ENCODE assay signal across 8 mouse cellular contexts in the genomic region with DNA sequence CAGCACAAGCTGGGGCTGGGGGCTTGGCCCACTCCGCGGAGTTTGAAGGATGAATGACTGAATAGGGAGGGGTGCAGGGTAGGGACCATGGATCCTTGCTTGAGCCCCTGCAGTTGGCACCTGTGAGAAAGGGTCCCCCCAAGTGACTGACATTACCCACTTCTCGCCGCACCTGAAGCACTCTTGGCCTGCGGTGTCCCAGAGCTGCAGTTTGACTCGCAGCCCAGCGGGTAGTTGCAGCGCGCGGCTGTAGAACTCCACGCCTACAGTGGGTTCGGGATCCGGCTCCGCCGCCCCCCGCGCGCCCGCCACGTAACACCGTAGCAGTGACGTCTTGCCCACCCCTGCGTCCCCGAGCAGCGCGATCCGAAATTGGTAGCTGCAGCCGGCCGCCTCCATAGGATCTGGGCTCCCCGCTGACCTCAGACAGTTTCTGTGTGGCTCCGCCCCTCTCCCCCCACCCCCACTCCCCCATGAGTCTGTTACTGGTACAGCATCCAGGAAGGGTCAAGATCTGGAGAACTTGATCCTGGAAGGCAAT. TPM values are rescaled to one million over a fixed set of nuclear protein-coding genes. Genes with fewer than 3 reads are reported as not detected.
A peak's percentile ranks its signal among the peaks of the same experiment; 100 is the strongest.
DNase-seq lines count a peak whose midpoint lies in the region; ATAC-seq and TF ChIP-seq lines count a peak whose summit lies in the region.

Gene Rab42, minus strand, starts transcription at position 447 of the 541 bp plus-strand sequence.

- in situ Hi-C loops in CH12.LX (cut with MboI; ENCODE audit: low pct_ligation_motif_present, low pct_unique_long_range_greater_than_20kb, low sequenced_read_pairs): loop anchor here (5.0 to 25.0 kb wide), 2 partner anchors 34 to 209 kb away; partner anchors contain the start of gene Sesn2

- peak within 1 kb of the TSS; percentile 29; the same call in 1 of the 2 replicates for H3K4me2 ChIP-seq in CH12.LX (ENCODE audit: insufficient read depth, low read depth, poor library complexity, severe bottlenecking)
- H3K4me2 ChIP-seq in forebrain, embryonic 16.5 days (ENCODE audit: low read length): peak within 1 kb of the TSS; percentile 56
- H3K4me2 ChIP-seq in lung, embryonic 15.5 days: peak within 1 kb of the TSS; percentile 63

- no peak for TF ChIP-seq RAD21 in CH12.LX (IDR thresholded peaks at IDR 0.05; ENCODE audit: low read depth, low read length)

- no peak for TF ChIP-seq EP300 in CH12.LX (IDR thresholded peaks at IDR 0.05; ENCODE audit: low read length)

- dilution Hi-C loops in CH12.LX (cut with MboI; ENCODE audit: extremely low pct_ligation_motif_present, extremely low pct_unique_long_range_greater_than_20kb, low sequenced_read_pairs): no loop called here

- intact Hi-C loops in heart, postnatal 14 days (cut with DNase I): no loop called here

- H3K79me2 ChIP-seq in CH12.LX (replicated peaks; ENCODE audit: control insufficient read depth, extremely low read depth, insufficient read depth, poor library complexity, severe bottlenecking): no peaks in the 10 kb centered on the region

- peaks cover 10 to 26% of the 10 kb centered on the region in 2 experiments for H3K4me1 ChIP-seq in CH12.LX (ENCODE audit: control insufficient read depth in 1 of 2, insufficient read depth in 2 of 2)
- H3K4me1 ChIP-seq in forebrain, embryonic 16.5 days (replicated peaks; ENCODE audit: control insufficient read depth, insufficient read depth, low read length): no peaks in the 10 kb centered on the region
- 0 out of 2 replicates have a peak, but pooled peaks cover 8% of the 10 kb centered on the region for H3K4me1 ChIP-seq in lung, embryonic 15.5 days

- H3K36me3 ChIP-seq in CH12.LX (replicated peaks in 1 of 2; ENCODE audit: control insufficient read depth in 1 of 2, insufficient read depth in 1 of 2, low read length in 1 of 2): no peaks in the 10 kb centered on the region
- no peaks in the 10 kb centered on the region for H3K36me3 ChIP-seq in forebrain, embryonic 16.5 days (ENCODE audit: control insufficient read depth, insufficient read depth)
- H3K36me3 ChIP-seq in lung, embryonic 15.5 days: no peaks in the 10 kb centered on the region

- H3K4me3 ChIP-seq in CH12.LX (replicated peaks in 1 of 3; ENCODE audit: low read depth in 2 of 3, low read length in 2 of 3, poor library complexity in 1 of 3): peak within 1 kb of the TSS; percentile 14 to 47 (median 32)
- H3K4me3 ChIP-seq in forebrain, embryonic 16.5 days (replicated peaks; ENCODE audit: low read length): peak within 1 kb of the TSS; percentile 44
- peak within 1 kb of the TSS; percentile 46 for H3K4me3 ChIP-seq in lung, embryonic 15.5 days

- DNase-seq in CH12.LX (ENCODE audit: extremely low read depth): no peak
- DNase-seq in brain, embryonic 14.5 days (ENCODE audit: low read depth): peak; percentile 39
- DNase-seq in heart, postnatal 14 days: peak; percentile 54 to 72
- DNase-seq in layer of hippocampus, adult 18-20 months (ENCODE audit: low spot score in 2 of 2): peak; percentile 39 to 67
- DNase-seq in thymus, postnatal 0 days (ENCODE audit: low spot score): peak; percentile 68

- no peak for TF ChIP-seq CTCF in CH12.LX (conservative IDR thresholded peaks at IDR 0.05 in 1 of 2, IDR thresholded peaks at IDR 0.05 in 1 of 2; ENCODE audit: low read depth in 2 of 2, low read length in 2 of 2)
- TF ChIP-seq CTCF in brain, embryonic 14.5 days (IDR thresholded peaks at IDR 0.05; ENCODE audit: borderline replicate concordance, extremely low read depth, insufficient read depth, insufficient read length): no peak

- ATAC-seq in forebrain, embryonic 16.5 days: peak; percentile 63
- ATAC-seq in lung, embryonic 15.5 days (ENCODE audit: borderline replicate concordance, extremely low read depth, low FRiP score, low TSS enrichment): peak; percentile 76
- peak; percentile 42 for ATAC-seq in neutrophil, adult 5-6 weeks (ENCODE audit: extremely low read depth, insufficient number of reproducible peaks, low FRiP score, poor library complexity, severe bottlenecking)

- 2% methylated on average over 31 of the region's 31 CpGs for WGBS in forebrain, embryonic 16.5 days
- WGBS in lung, embryonic 15.5 days: 2% methylated on average over 31 of the region's 31 CpGs

- H3K27me3 ChIP-seq in CH12.LX (replicated peaks): no peaks in the 10 kb centered on the region
- H3K27me3 ChIP-seq in forebrain, embryonic 16.5 days (replicated peaks; ENCODE audit: control insufficient read depth, insufficient read depth, low read length): no peaks in the 10 kb centered on the region
- H3K27me3 ChIP-seq in lung, embryonic 15.5 days: no peaks in the 10 kb centered on the region

- H3K27ac ChIP-seq in CH12.LX (ENCODE audit: insufficient read depth, low read depth): no peak within 1 kb of the TSS
- H3K27ac ChIP-seq in forebrain, embryonic 16.5 days (ENCODE audit: low read length): no peak within 1 kb of the TSS
- peak within 1 kb of the TSS; percentile 5; the same call in 1 of the 2 replicates for H3K27ac ChIP-seq in lung, embryonic 15.5 days

- H3K9me3 ChIP-seq in CH12.LX (replicated peaks; ENCODE audit: low read length): no peaks in the 10 kb centered on the region
- no peaks in the 10 kb centered on the region for H3K9me3 ChIP-seq in forebrain, embryonic 16.5 days (ENCODE audit: control insufficient read depth, low read length)
- H3K9me3 ChIP-seq in lung, embryonic 15.5 days: no peaks in the 10 kb centered on the region

- H3K9ac ChIP-seq in CH12.LX (ENCODE audit: insufficient read depth, low read depth): peak within 1 kb of the TSS; percentile 13; the same call in 1 of the 2 replicates
- peak within 1 kb of the TSS; percentile 52 for H3K9ac ChIP-seq in forebrain, embryonic 16.5 days (replicated peaks; ENCODE audit: low read depth, low read length)
- peak within 1 kb of the TSS; percentile 50 for H3K9ac ChIP-seq in lung, embryonic 15.5 days

- no peak for TF ChIP-seq POLR2A in CH12.LX (IDR thresholded peaks at IDR 0.05; ENCODE audit: low read depth, low read length)
- TF ChIP-seq POLR2A in brain, embryonic 14.5 days (IDR thresholded peaks at IDR 0.05; ENCODE audit: borderline replicate concordance, extremely low read depth, insufficient read depth, insufficient read length, poor library complexity, severe bottlenecking): no peak

TF ChIP-seq in CH12.LX, 34 proteins besides CTCF, POLR2A, EP300 and RAD21:
- no peak for TF ChIP-seq TCF12 (IDR thresholded peaks at IDR 0.05; ENCODE audit: low read depth, low read length)
- TF ChIP-seq ETS1 (conservative IDR thresholded peaks at IDR 0.05; ENCODE audit: low read depth, low read length): no peak
- TF ChIP-seq ZKSCAN1 (IDR thresholded peaks at IDR 0.05; ENCODE audit: borderline replicate concordance, low read depth, low read length): no peak
- no peak for TF ChIP-seq MAFK (IDR thresholded peaks at IDR 0.05; ENCODE audit: insufficient replicate concordance, low read length)
- no peak for TF ChIP-seq PAX5 (IDR thresholded peaks at IDR 0.05; ENCODE audit: low read length)
- TF ChIP-seq SMC3 (IDR thresholded peaks at IDR 0.05; ENCODE audit: low read depth, low read length): no peak
- TF ChIP-seq ZMIZ1 (IDR thresholded peaks at IDR 0.05; ENCODE audit: low read depth, low read length): no peak
- no peak for TF ChIP-seq MEF2A (IDR thresholded peaks at IDR 0.05; ENCODE audit: borderline replicate concordance, low read depth, low read length)

RNA-seq across cellular contexts. Expression of gene Rab42, which starts in this region (rescaled TPM):
- 0.38 and 0.51 TPM in 2 replicates for total RNA-seq in CH12.LX (2012; rRNA removed)
- total RNA-seq in CH12.LX (2014; rRNA removed): not detected in 2 replicates
- 0.31 TPM in 1 of 2 replicates, not detected in the other for polyA plus RNA-seq in CH12.LX (2012; ENCODE audit: insufficient read length, low read depth)
- 0.66 and 0.82 TPM in 2 replicates for polyA plus RNA-seq in brain, embryonic 14.5 days (2012; rRNA removed)
- polyA plus RNA-seq in forebrain, embryonic 16.5 days (2015; fragmentation: Nextera tagmentation; extraction: Ambion mirVana): 0.80 and 1.4 TPM in 2 replicates
- under 1 TPM; 0.39 to 0.76 TPM for total RNA-seq in heart, postnatal 14 days (2021)
- 1 to 10 TPM; 1.2 to 2.5 TPM for total RNA-seq in layer of hippocampus, adult 18-20 months (2021)
- polyA plus RNA-seq in lung, embryonic 15.5 days (2015; fragmentation: Nextera tagmentation; extraction: Ambion mirVana): 1.4 and 2.5 TPM in 2 replicates
- not detected in 2 replicates for total RNA-seq in neutrophil, adult 5-6 weeks (2017)
- 10.8 and 11.9 TPM in 2 replicates for polyA plus RNA-seq in thymus, postnatal 0 days (2015; fragmentation: Nextera tagmentation; extraction: Ambion mirVana)

Comparison
In these comparisons a context has a peak if more than half of its experiments do, and no peak if none do; other contexts are left out.
1. Peak in DNase-seq in brain, embryonic 14.5 days; RNA of the gene not detected or under 1 TPM.
2. Peak in DNase-seq in heart, postnatal 14 days; RNA of the gene not detected or under 1 TPM.
3. Peak in ATAC-seq in neutrophil, adult 5-6 weeks; RNA of the gene not detected or under 1 TPM.